Comparison of ENCODE assay signal across 12 mouse cellular contexts in the genomic region with DNA sequence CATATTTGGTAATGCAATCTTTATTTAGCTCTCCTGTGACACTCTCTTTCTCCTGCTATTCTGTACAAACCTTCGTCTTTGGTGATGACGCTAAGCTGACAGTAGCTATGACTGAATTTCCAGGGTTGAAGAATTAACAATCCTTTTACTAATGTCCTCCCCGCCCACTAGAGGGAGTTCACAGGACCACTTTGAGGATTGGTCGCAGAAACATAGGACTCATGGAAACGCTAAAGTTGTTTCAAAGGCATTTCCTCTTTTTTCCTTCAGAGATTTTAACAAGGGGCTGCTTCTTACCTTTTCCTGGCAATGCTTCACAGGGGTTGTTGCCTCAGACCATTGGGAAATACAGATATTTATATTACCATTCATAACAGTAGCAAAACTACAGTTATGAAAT. TPM values are rescaled to one million over a fixed set of nuclear protein-coding genes. Genes with fewer than 3 reads are reported as not detected.
DNase-seq lines count a peak whose midpoint lies in the region; ATAC-seq and TF ChIP-seq lines count a peak whose summit lies in the region.
"Had no signal": no experiment of that assay in that cellular context is flagged by ENCODE, and none has a peak within 500 bp of the region (broad histone marks: within the 10 kb centered on the region; RNA-seq: fewer than 3 reads in every experiment).

No protein-coding gene starts in this region.

- TF ChIP-seq CTCF in cortical plate, adult 2 months (IDR thresholded peaks at IDR 0.05; ENCODE audit: extremely low read depth, insufficient read depth, low read length), result peak; percentile 15; the same call in 1 of the 2 replicates

- no peaks in the 10 kb centered on the region for H3K27me3 ChIP-seq in hindbrain, embryonic 11.5 days (ENCODE audit: control insufficient read depth, insufficient read depth, low read length)
- no peaks in the 10 kb centered on the region for H3K27me3 ChIP-seq in hindbrain, embryonic 10.5 days (ENCODE audit: insufficient read depth, poor library complexity, severe bottlenecking)
- H3K27me3 ChIP-seq: embryonic facial prominence, embryonic 13.5 days; midbrain, embryonic 12.5 days had no signal

- peaks cover 3% of the 10 kb centered on the region; the same call in 1 of the 2 replicates for H3K4me1 ChIP-seq in hindbrain, embryonic 11.5 days (replicated peaks; ENCODE audit: control insufficient read depth, insufficient read depth, low read length)
- peaks cover 33% of the 10 kb centered on the region for H3K4me1 ChIP-seq in hindbrain, embryonic 10.5 days (replicated peaks)
- peaks cover 6% of the 10 kb centered on the region; the same call in 1 of the 2 replicates for H3K4me1 ChIP-seq in cortical plate, adult 2 months (ENCODE audit: control insufficient read depth, insufficient read depth, low read length)

- peak; percentile 26 for DNase-seq in hindbrain, embryonic 11.5 days (ENCODE audit: low spot score)
- no peak for DNase-seq in hindbrain, embryonic 10.5 days (ENCODE audit: low spot score)
- peak; percentile 33 for DNase-seq in thymus, postnatal 14 days
- no peak for DNase-seq in thymus, postnatal 25 days
- no peak for DNase-seq in Muller cell, postnatal 12 days (ENCODE audit: inconsistent ontology term)
- DNase-seq in right cerebral cortex, postnatal 10 days (ENCODE audit: low spot score in 2 of 2), result no peak
- DNase-seq: adrenal gland, postnatal 25 days had no signal

- no peak overlapping the region for H3K4me3 ChIP-seq in hindbrain, embryonic 11.5 days (ENCODE audit: low read depth, low read length)
- no peak overlapping the region for H3K4me3 ChIP-seq in hindbrain, embryonic 10.5 days
- H3K4me3 ChIP-seq in cortical plate, adult 2 months (ENCODE audit: insufficient read depth, low read length), result no peak overlapping the region
- H3K4me3 ChIP-seq: embryonic facial prominence, embryonic 13.5 days; midbrain, embryonic 12.5 days had no signal

- no peak for ATAC-seq in hindbrain, embryonic 11.5 days (ENCODE audit: low FRiP score)
- no peak for ATAC-seq in activated CD4-positive, CD25-positive, alpha-beta regulatory T cell, adult 4 months
- ATAC-seq: hindbrain, embryonic 16.5 days had no signal

- no peaks in the 10 kb centered on the region for H3K9me3 ChIP-seq in hindbrain, embryonic 11.5 days (ENCODE audit: control insufficient read depth, low read length)
- no peaks in the 10 kb centered on the region for H3K9me3 ChIP-seq in hindbrain, embryonic 10.5 days
- H3K9me3 ChIP-seq: embryonic facial prominence, embryonic 13.5 days; midbrain, embryonic 12.5 days had no signal

- H3K4me2 ChIP-seq in hindbrain, embryonic 11.5 days (replicated peaks; ENCODE audit: low read depth, low read length), result no peak overlapping the region
- H3K4me2 ChIP-seq: embryonic facial prominence, embryonic 13.5 days; midbrain, embryonic 12.5 days had no signal

- no peak overlapping the region for H3K9ac ChIP-seq in hindbrain, embryonic 11.5 days (ENCODE audit: low read depth, low read length)
- H3K9ac ChIP-seq: embryonic facial prominence, embryonic 13.5 days; midbrain, embryonic 12.5 days had no signal

- TF ChIP-seq POLR2A in cortical plate, adult 2 months (IDR thresholded peaks at IDR 0.05; ENCODE audit: extremely low read depth, insufficient read depth, low read length), result no peak

- H3K36me3 ChIP-seq in hindbrain, embryonic 11.5 days (ENCODE audit: control insufficient read depth, insufficient read depth, low read length), result no peaks in the 10 kb centered on the region
- H3K36me3 ChIP-seq in hindbrain, embryonic 10.5 days, result peaks cover 3% of the 10 kb centered on the region; the same call in 1 of the 2 replicates
- H3K36me3 ChIP-seq: embryonic facial prominence, embryonic 13.5 days had no signal

- H3K27ac ChIP-seq in hindbrain, embryonic 11.5 days (ENCODE audit: low read depth, low read length), result no peak overlapping the region
- H3K27ac ChIP-seq in hindbrain, embryonic 10.5 days, result no peak overlapping the region
- H3K27ac ChIP-seq in cortical plate, adult 2 months (ENCODE audit: insufficient read depth, low read length), result no peak overlapping the region
- H3K27ac ChIP-seq: embryonic facial prominence, embryonic 13.5 days; midbrain, embryonic 12.5 days had no signal

- 77% methylated on average over 5 of the region's 5 CpGs for WGBS in hindbrain, embryonic 11.5 days
- WGBS in hindbrain, embryonic 10.5 days, result 65% methylated on average over 5 of the region's 5 CpGs

RNA-seq across cellular contexts. Expression of a gene that starts 4.4 kb away (rescaled TPM):
- 10.0 and 10.4 TPM in 2 replicates for polyA plus RNA-seq in hindbrain, embryonic 11.5 days (2014; fragmentation: Nextera tagmentation; extraction: Ambion mirVana)
- 7.8 and 8.0 TPM in 2 replicates for polyA plus RNA-seq in hindbrain, embryonic 10.5 days (2016; fragmentation: Nextera tagmentation; extraction: Ambion mirVana)
- 9.2 and 10.1 TPM in 2 replicates for polyA plus RNA-seq in cortical plate, adult 2 months (2012; rRNA removed)
- 10 to 100 TPM; 26.8 to 27.9 TPM for polyA plus RNA-seq in activated CD4-positive, CD25-positive, alpha-beta regulatory T cell, adult 4 months (2017; shearing (Covaris generic))

RNA-seq across cellular contexts. Expression of a gene that starts 32.2 kb away (rescaled TPM):
- polyA plus RNA-seq in hindbrain, embryonic 11.5 days (2014; fragmentation: Nextera tagmentation; extraction: Ambion mirVana), result 0.17 and 0.56 TPM in 2 replicates
- 0.31 and 0.48 TPM in 2 replicates for polyA plus RNA-seq in hindbrain, embryonic 10.5 days (2016; fragmentation: Nextera tagmentation; extraction: Ambion mirVana)
- not detected in 2 replicates for polyA plus RNA-seq in cortical plate, adult 2 months (2012; rRNA removed)
- 1 to 10 TPM in 1 of 2 experiments, under 1 TPM in 1; 0.65 to 1.0 TPM for polyA plus RNA-seq in activated CD4-positive, CD25-positive, alpha-beta regulatory T cell, adult 4 months (2017; shearing (Covaris generic))

Comparison
In these comparisons a context has a peak if more than half of its experiments do, and no peak if none do; other contexts are left out.
1. DNase-seq: peak in hindbrain, embryonic 11.5 days (single experiment) and thymus, postnatal 14 days (single experiment); none in hindbrain, embryonic 10.5 days (single experiment), thymus, postnatal 25 days (single experiment), Muller cell, postnatal 12 days (single experiment) and right cerebral cortex, postnatal 10 days (0 of 2).